Mouse (Mus musculus) thymus, adult 2 months (tissue): ENCODE data around the gene Dner. TPM values are rescaled to one million over a fixed set of nuclear protein-coding genes. Genes with fewer than 3 reads are reported as not detected.
"Not testable (repeated sequence)": the region's sequence is repeated elsewhere in the genome, so short reads cannot be mapped to it uniquely, and the experiment has no call there.

Source experiments
- DNase-seq: peaks from one replicate; pipeline ENCODE4 v3.0.0; 2021
- H3K27ac ChIP-seq: fragments of 200-500 bp; 2 replicates; pipeline ENCODE4 v1.5.1; 2012; ENCODE audit warnings: low read length, control low read depth; ENCODE audit not compliant: control insufficient read depth, insufficient read depth
- H3K27me3 ChIP-seq: fragments of 200-500 bp; 2 replicates; pipeline ENCODE4 v1.6.1; 2012; ENCODE audit warnings: mild to moderate bottlenecking, low read length, moderate library complexity, mixed read lengths; ENCODE audit not compliant: control insufficient read depth, insufficient read depth
- H3K36me3 ChIP-seq: fragments of 200-500 bp; 2 replicates; pipeline ENCODE4 v1.6.1; 2012; ENCODE audit warnings: mild to moderate bottlenecking, low read length, moderate library complexity; ENCODE audit not compliant: control insufficient read depth, insufficient read depth
- H3K4me1 ChIP-seq: fragments of 200-500 bp; replicated peaks from 2 replicates; pipeline ENCODE4 v1.6.1; 2012; ENCODE audit warnings: low read length; ENCODE audit not compliant: control insufficient read depth, insufficient read depth
- H3K4me3 ChIP-seq: fragments of 200-500 bp; 2 replicates; pipeline ENCODE4 v1.5.1; 2012; ENCODE audit warnings: mild to moderate bottlenecking, low read length, control low read depth, moderate library complexity; ENCODE audit not compliant: control insufficient read depth, insufficient read depth
- CTCF ChIP-seq: fragments of 200-500 bp; IDR thresholded peaks from 2 replicates; pipeline ENCODE4 v1.5.1; 2012; ENCODE audit warnings: mild to moderate bottlenecking, control low read depth, low read length, moderate library complexity, borderline replicate concordance; ENCODE audit not compliant: control insufficient read depth, poor library complexity, insufficient read depth; ENCODE audit errors: extremely low read depth
- POLR2A ChIP-seq: fragments of 200-500 bp; IDR thresholded peaks from 2 replicates; pipeline ENCODE4 v1.6.1; 2012; ENCODE audit warnings: mild to moderate bottlenecking, low read length, control low read depth, moderate library complexity; ENCODE audit not compliant: control insufficient read depth, poor library complexity, insufficient read depth; ENCODE audit errors: extremely low read depth
- whole genome bisulfite sequencing: fragments of 180-500 bp; shearing (Covaris S2); methylation state at CpG from one replicate; pipeline ENCODE4 v1.1.7; 2018; 5-methylcytosine and 5-hydroxymethylcytosine counted together
- polyA plus RNA-seq: library from polyadenylated mRNA; depleted of rRNA; stranded (reverse); fragments of >200 nt; gene quantifications from 2 replicates; pipeline ENCODE4 v1.2.3, GENCODE M21; 2012; rRNA removed

The Dner gene
- polyA plus RNA-seq, 1 experiment: 0.22 TPM

DNA sequence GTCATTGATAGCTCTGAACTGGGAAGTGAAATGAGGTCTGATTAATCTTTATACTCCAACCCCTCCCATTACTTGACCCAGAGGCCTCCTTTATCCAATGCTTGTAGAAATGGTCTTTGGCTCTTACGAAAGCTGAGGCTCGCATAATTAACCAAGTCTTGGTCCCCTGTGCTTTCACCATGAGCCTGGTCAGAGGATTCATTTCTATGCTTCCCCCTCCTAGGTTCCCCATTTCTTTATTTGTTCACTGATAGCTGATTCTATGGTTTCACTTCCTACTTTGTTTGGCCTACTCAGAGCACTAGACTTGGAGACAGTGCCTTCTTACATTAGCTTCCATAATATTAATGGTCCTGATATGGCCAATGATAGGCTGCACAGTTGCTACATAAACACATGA is 345.8 kb downstream of the Dner start:
- H3K4me1 ChIP-seq: no peaks in the 10 kb centered on the region

DNA sequence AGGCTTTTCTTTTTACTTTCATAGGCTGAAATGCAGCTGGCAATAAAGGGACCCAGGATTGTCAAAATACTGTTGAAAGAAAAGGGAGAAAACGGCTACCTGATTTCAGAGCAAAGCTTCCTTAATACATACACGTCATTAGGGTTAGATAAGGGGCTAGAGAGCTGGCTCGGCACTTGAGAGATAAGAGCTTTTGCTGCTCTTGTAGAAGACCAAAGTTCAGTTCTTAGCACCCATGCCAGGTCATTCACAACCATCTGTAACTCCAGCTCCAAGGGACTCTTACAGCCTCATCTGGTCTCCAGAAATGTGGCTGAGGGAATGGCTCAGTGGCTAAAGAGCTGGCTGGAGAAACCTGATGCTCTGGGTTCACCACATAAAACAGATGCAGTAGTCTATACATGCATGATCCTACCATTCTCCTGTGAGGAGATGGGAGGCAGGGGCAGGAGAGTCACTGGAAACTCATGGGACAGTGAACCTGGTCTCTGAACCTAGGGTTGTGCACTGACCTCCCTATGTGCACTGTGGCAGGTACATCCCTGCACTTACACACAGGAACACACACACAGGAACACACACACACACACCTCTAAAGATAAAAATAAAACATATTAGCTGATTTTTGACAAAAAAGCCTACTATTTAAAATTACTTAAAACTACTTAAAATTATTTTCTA is 348.1 kb downstream of the Dner start:
- 85% methylated on average over 3 of the region's 3 CpGs for WGBS
- no peak overlapping the region for H3K27ac ChIP-seq
- TF ChIP-seq POLR2A (no peak), CTCF (no peak)

More for the DNA sequence above, 345.8 kb downstream of the Dner start:
- Histone ChIP-seq H3K36me3 (no peaks in the 10 kb centered on the region), H3K27me3 (no peaks in the 10 kb centered on the region), H3K4me3 (no peak overlapping the region), H3K27ac (no peak overlapping the region)
- 72% methylated on average over 2 of the region's 2 CpGs for WGBS
- no peak for TF ChIP-seq POLR2A
- TF ChIP-seq CTCF: no peak
- no peak for DNase-seq

DNA sequence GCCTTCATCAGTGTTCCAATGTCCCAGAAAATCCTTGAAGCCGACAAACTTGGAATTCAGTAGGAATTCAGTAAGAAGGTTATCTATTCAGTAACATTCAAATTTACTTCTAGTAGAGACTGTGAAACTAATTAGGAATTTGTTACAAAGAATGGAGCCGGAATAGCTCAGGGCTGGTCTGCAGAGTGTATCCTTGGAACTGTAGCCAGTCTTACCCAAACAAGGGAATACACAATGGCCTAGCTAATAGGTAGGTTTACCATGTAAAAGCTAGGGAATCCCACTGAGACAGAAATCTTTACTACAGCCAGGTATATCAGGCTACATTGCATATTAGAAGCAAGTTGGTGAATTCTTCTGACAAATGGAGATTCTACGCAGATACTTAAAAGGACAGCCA is 363.2 kb downstream of the Dner start:
- not testable (repeated sequence) for H3K4me1 ChIP-seq

More for the DNA sequence above, 348.1 kb downstream of the Dner start:
- no peak for DNase-seq
- no peaks in the 10 kb centered on the region for H3K36me3 ChIP-seq
- no peak overlapping the region for H3K4me3 ChIP-seq
- H3K27me3 ChIP-seq: no peaks in the 10 kb centered on the region
- no peaks in the 10 kb centered on the region for H3K4me1 ChIP-seq

GRCm38 (mm10) chr1:84331861-84332260 is 364.2 kb downstream of the Dner start:
- H3K27ac ChIP-seq, H3K4me1 ChIP-seq, H3K36me3 ChIP-seq, DNase-seq, H3K4me3 ChIP-seq, H3K27me3 ChIP-seq: not testable (repeated sequence)
- 91% methylated on average over 12 of the region's 12 CpGs for WGBS

More for the DNA sequence above, 363.2 kb downstream of the Dner start:
- not testable (repeated sequence) for H3K36me3 ChIP-seq, H3K27me3 ChIP-seq, DNase-seq, H3K27ac ChIP-seq, H3K4me3 ChIP-seq
- 91% methylated on average over 3 of the region's 3 CpGs for WGBS

DNA sequence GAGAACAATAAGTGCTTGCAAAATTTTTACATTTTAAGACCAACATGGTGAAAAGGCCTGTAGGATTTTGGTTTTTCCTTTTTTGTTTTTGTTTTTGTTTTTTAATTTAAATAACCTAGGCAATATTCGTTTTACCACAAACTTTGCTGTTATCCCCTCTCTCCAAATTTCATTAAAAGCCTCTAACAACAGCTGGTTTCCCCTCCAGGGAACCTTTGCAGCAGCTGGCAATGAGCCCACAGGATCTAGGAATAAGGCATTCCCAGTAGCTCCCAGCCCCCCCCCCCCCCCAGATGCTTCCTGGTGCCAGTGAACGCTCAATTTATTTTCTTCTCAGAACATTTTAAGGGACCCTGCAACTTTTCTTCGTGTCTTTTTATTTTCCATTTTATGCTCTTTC is 370.7 kb downstream of the Dner start:
- DNase-seq: no peak
- no peak overlapping the region for H3K4me3 ChIP-seq
- H3K4me1 ChIP-seq: no peaks in the 10 kb centered on the region
- no peaks in the 10 kb centered on the region for H3K36me3 ChIP-seq
- H3K27ac ChIP-seq: no peak overlapping the region
- 79% methylated on average over 3 of the region's 3 CpGs for WGBS
- H3K27me3 ChIP-seq: no peaks in the 10 kb centered on the region
- no peak for TF ChIP-seq POLR2A
- TF ChIP-seq CTCF: no peak

- no peak overlapping the region for H3K27ac ChIP-seq
- no peaks in the 10 kb centered on the region for H3K36me3 ChIP-seq
- H3K27me3 ChIP-seq: no peaks in the 10 kb centered on the region
- no peak for DNase-seq
- 42% methylated on average over 4 of the region's 4 CpGs for WGBS
- no peak for TF ChIP-seq POLR2A
- no peak for TF ChIP-seq CTCF
- H3K4me3 ChIP-seq: no peak overlapping the region
- no peaks in the 10 kb centered on the region for H3K4me1 ChIP-seq
Observed at GRCm38 (mm10) chr1:84321327-84321726, 374.7 kb downstream of the Dner start.

Other genes starting within 250 kb of the Dner start
- 2.4 and 2.8 TPM in 2 replicates for gene Fbxo36, start 143.6 kb upstream of the Dner start, polyA plus RNA-seq
- gene Trip12, start 144.3 kb upstream of the Dner start, polyA plus RNA-seq: 48.1 and 51.3 TPM in 2 replicates
- 0.07 TPM in 1 of 2 replicates, not detected in the other for gene Slc16a14, start 238.9 kb upstream of the Dner start, polyA plus RNA-seq